Mouse (Mus musculus): ENCODE measurements around the gene Zfp974. TPM values are rescaled to one million over a fixed set of nuclear protein-coding genes. Genes with fewer than 3 reads are reported as not detected.
"Not testable (repeated sequence)": the region's sequence is repeated elsewhere in the genome, so short reads cannot be mapped to it uniquely, and the experiment has no call there.

Gene Zfp974
- total RNA-seq (2021), result 12.3 and 14.7 TPM in 2 replicates
- long read RNA-seq, experiment 1, partial matches to known transcripts, result 1 of 3 reads
- long read RNA-seq, experiment 1, other reads (novel, unspliced or antisense), result 0 of 3 reads
- long read RNA-seq, experiment 2, partial matches to known transcripts, result 1 of 2 reads
- long read RNA-seq, experiment 2, other reads (novel, unspliced or antisense), result 0 of 2 reads

- DNase-seq, result peak; percentile 86
These were observed at the start of gene Zfp974 for GRCm38 (mm10) chr7:27928818-27929695. Zfp974 (minus strand) TSS chr7:27929460.

GRCm38 (mm10) chr7:27949451-27949850 lies 20.2 kb upstream of the Zfp974 start:
- DNase-seq, result not testable (repeated sequence)

- not testable (repeated sequence) for DNase-seq
These were observed 12.6 kb upstream of the Zfp974 start for GRCm38 (mm10) chr7:27941869-27942268.

DNA sequence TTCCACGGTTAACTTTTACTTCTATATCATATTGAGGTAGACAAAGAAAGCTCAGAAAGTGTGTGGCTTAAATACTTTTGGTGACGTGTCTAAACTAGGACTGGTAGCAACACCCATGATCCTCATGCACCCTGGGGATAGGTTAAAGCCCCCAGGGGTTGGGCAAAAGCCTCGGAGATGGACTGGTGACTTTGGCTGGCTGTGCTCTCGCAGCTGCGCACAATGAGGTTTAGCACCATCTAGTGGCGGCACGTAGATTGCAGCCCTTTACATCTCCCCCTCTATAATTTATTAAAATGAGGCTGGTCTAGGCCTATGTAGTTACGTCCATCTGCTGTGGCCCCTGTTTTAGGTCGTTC lies 4.5 kb upstream of the Zfp974 start:
- DNase-seq, result not testable (repeated sequence)

GRCm38 (mm10) chr7:27933050-27933799 lies 4.0 kb upstream of the Zfp974 start:
- peak; percentile 15 for DNase-seq

DNA sequence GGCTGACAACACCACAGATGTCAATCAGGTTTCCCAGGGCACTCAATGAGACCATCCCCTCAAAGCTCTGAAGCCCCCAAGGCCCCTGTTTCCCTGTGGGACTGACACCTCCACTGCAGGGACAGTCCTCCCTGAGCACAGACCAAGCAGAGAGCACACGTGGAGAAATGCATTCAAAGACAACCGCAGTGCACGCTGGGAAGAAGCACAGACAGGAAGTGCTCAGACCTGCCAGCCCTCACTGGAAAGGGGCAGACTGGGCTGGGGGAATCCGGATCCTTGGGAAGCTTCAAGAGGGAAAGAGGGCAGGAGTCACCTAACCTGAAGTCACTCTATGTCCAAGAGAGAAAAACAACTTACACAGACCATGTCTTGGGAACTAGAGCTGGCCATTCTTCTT lies 2.2 kb downstream of the Zfp974 start:
- DNase-seq, result not testable (repeated sequence)

DNA sequence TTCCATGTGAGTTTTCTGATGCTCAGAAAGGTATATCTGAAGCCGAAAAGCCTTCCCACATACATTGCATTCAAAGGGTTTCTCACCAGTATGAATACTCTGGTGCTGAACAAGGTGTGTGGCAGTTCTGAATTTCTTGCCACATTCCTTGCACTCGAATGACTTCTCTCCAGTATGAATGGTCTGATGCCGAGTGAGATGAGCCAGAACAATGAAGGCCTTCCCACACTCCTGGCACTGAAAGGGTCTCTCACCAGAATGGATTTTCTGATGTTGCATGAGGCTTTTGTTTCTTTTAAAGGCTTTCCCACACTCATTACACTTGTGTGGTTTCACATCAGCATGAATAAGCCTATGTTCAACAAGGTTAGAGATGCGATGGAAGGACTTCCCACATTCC lies 18.3 kb downstream of the Zfp974 start:
- not testable (repeated sequence) for DNase-seq

DNA sequence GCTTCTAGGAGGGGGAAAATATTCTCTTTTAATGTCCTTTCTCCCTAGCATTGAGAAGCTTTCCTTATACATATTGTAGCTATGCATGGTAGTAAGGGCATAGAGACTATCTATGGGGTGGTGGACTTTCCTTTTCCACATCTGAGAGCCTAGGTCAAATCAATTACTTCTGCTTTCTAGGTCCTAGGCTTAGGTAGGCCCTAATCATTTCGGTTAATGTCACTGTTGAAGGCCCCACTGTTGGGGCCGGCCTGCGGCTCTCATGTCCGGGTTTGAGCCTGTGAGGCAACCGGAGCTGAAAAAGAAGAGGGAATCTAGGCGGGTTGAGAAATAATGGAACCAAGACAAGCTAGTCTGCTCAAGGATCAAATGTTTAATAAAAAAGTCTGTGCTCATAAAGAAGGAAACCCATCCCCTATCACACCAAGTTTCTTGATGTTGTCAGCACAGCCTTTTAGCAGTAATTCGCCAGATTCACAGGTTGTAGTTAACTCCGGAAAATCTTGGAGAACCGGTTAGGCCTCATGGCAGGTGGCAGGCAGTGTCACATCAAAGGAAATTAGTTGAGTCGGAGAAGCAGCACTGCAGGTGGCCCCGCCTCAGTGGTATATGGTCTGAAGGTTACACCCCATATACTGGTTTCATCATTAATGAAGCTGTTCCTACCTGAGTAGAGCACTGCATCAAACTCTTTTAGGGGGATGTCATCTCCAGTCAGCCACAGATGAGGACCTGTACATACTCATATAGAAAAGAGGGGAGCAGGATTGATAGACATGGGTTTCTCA lies 24.0 kb downstream of the Zfp974 start:
- DNase-seq, result no peak

DNA sequence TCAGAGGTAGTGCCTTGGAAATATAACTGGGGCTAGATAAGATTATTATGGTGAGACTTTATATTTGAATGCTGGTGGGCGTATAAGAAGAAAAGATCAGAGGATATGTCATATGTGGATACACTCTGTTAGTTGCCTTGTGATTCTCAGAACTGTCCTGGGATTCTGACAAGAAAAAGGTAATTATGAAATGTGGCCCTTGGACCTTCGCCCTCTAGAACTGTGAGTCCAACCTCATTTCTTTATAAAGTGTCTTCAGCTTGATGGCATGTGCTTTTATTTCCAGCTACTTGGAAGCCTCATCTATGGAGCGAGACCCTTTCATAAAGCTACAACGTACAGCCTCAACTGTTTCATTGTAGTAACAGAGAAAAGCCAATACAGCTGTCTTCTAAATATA lies 28.7 kb downstream of the Zfp974 start:
- DNase-seq, result no peak

GRCm38 (mm10) chr7:27881721-27882120 lies 47.5 kb downstream of the Zfp974 start:
- no peak for DNase-seq

GRCm38 (mm10) chr7:27862578-27862977 lies 66.7 kb downstream of the Zfp974 start:
- DNase-seq, result not testable (repeated sequence)

- DNase-seq, result peak; percentile 91
These were observed 68.6 kb downstream of the Zfp974 start for GRCm38 (mm10) chr7:27860396-27861235.

- peak; percentile 21 for DNase-seq
These were observed 69.7 kb downstream of the Zfp974 start for GRCm38 (mm10) chr7:27859301-27860251.

Other genes with a start within 250 kb of the Zfp974 start
- 1.6 and 2.6 TPM in 2 replicates for gene Zfp607b, start 240.1 kb downstream of the Zfp974 start, total RNA-seq (2021)
- 12.5 and 16.0 TPM in 2 replicates for gene Zfp60, start 198.1 kb downstream of the Zfp974 start, total RNA-seq (2021)
- gene Zfp626, start 122.3 kb downstream of the Zfp974 start, total RNA-seq (2021), result 7.0 and 7.7 TPM in 2 replicates
- gene Zfp59, start 90.9 kb downstream of the Zfp974 start, total RNA-seq (2021), result 3.0 and 3.5 TPM in 2 replicates
- 4.3 and 6.0 TPM in 2 replicates for gene Zfp607a, start 71.9 kb downstream of the Zfp974 start, total RNA-seq (2021)
- 9.9 and 12.0 TPM in 2 replicates for gene Zfp780b, start 49.7 kb upstream of the Zfp974 start, total RNA-seq (2021)
- 2.7 and 3.4 TPM in 2 replicates for gene Zfp850, start 84.7 kb upstream of the Zfp974 start, total RNA-seq (2021)
- 158 and 171 TPM in 2 replicates for gene Psmc4, start 120.6 kb upstream of the Zfp974 start, total RNA-seq (2021)
- gene Fcgbp, start 141.8 kb upstream of the Zfp974 start, total RNA-seq (2021), result not detected in 2 replicates
- not detected in 2 replicates for gene 9530053A07Rik, start 200.0 kb upstream of the Zfp974 start, total RNA-seq (2021)
- gene Fbl, start 240.2 kb upstream of the Zfp974 start, total RNA-seq (2021), result 111 and 122 TPM in 2 replicates

All from adrenal gland, postnatal 14 days (tissue).